Mouse (Mus musculus) heart, embryonic 13.5 days (tissue): Measurements from ENCODE around the gene Agmat. TPM values are rescaled to one million over a fixed set of nuclear protein-coding genes. Genes with fewer than 3 reads are reported as not detected.

Experiments used
- ATAC-seq: fragments of 200-750 bp; cut with Nextera tagmentation; 2 replicates; pipeline ENCODE4 v1.8.0; 2017; ENCODE audit warnings: moderate TSS enrichment; ENCODE audit not compliant: insufficient number of reproducible peaks, low FRiP score, low TSS enrichment; ENCODE audit errors: extremely low read depth
- H3K27ac ChIP-seq: fragments of 300-500 bp; sonication (generic); replicated peaks from 2 replicates; pipeline ENCODE4 v1.5.1; 2015; ENCODE audit warnings: moderate library complexity, mild to moderate bottlenecking, inconsistent platforms
- H3K27me3 ChIP-seq: fragments of 300-500 bp; sonication (generic); replicated peaks from 2 replicates; pipeline ENCODE4 v1.6.1; 2015; ENCODE audit warnings: mild to moderate bottlenecking, inconsistent platforms
- H3K36me3 ChIP-seq: fragments of 300-500 bp; sonication (generic); 2 replicates; pipeline ENCODE4 v1.6.1; 2015; ENCODE audit warnings: mild to moderate bottlenecking, inconsistent platforms
- H3K4me1 ChIP-seq: fragments of 300-500 bp; sonication (generic); 2 replicates; pipeline ENCODE4 v1.6.1; 2015; ENCODE audit warnings: inconsistent platforms
- H3K4me2 ChIP-seq: fragments of 300-500 bp; sonication (generic); 2 replicates; pipeline ENCODE4 v1.6.1; 2015; ENCODE audit warnings: inconsistent platforms, mild to moderate bottlenecking, moderate library complexity
- H3K4me3 ChIP-seq: fragments of 300-500 bp; sonication (generic); 2 replicates; pipeline ENCODE4 v1.5.1; 2015; ENCODE audit warnings: moderate library complexity, mild to moderate bottlenecking, inconsistent platforms
- H3K9ac ChIP-seq: fragments of 300-500 bp; sonication (generic); 2 replicates; pipeline ENCODE4 v1.6.1; 2015; ENCODE audit warnings: inconsistent platforms, mild to moderate bottlenecking, moderate library complexity
- H3K9me3 ChIP-seq: fragments of 300-500 bp; sonication (generic); 2 replicates; pipeline ENCODE4 v1.6.1; 2016; ENCODE audit warnings: inconsistent platforms
- WGBS: fragments of 180-500 bp; shearing (Covaris S2); methylation state at CpG from one replicate; pipeline ENCODE4 v1.1.7; 2015; ENCODE audit warnings: mixed read lengths; 5-methylcytosine and 5-hydroxymethylcytosine counted together
- polyA plus RNA-seq: library from polyadenylated mRNA; unstranded; fragments of >200 nt; fragmentation: Nextera tagmentation; extraction: Ambion mirVana; gene quantifications from 2 replicates; pipeline ENCODE4 v1.2.1, GENCODE M21; 2015

Gene Agmat
- polyA plus RNA-seq, 1 experiment from 2014 or later = 1.0 TPM

- no peak for ATAC-seq
- WGBS = 51% methylated on average over 4 of the region's 4 CpGs
- no peaks in the 10 kb centered on the region for H3K9me3 ChIP-seq
- H3K4me2 ChIP-seq = no peak overlapping the region
- no peak overlapping the region for H3K4me3 ChIP-seq
- H3K9ac ChIP-seq = no peak overlapping the region
- H3K4me1 ChIP-seq = peaks cover 15% of the 10 kb centered on the region
- H3K27ac ChIP-seq = no peak overlapping the region
- no peaks in the 10 kb centered on the region for H3K36me3 ChIP-seq
- H3K27me3 ChIP-seq = no peaks in the 10 kb centered on the region
Measured at GRCm38 (mm10) chr4:141736856-141737255, 9.6 kb upstream of the Agmat start.

DNA sequence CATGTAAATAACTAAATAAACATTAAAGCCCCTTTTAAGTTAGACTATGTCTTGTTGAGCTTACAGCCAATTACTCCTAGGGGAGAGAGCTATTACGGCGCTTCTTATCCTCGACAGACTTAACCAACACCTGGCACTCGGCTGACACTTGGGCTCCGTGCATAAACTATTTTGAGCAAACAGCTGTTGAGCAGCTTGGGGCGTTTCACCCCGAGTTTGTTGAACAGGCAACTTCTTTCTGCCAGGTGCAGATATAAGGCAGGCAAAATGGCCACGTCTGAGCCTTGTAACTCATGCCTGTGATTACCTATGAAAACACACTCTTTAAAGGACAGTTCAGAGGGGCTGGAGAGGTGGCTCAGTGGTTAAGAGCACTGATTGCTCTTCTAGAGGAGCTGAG is 8.5 kb upstream of the Agmat start:
- Histone ChIP-seq H3K9me3 (no peaks in the 10 kb centered on the region), H3K36me3 (no peaks in the 10 kb centered on the region), H3K27me3 (no peaks in the 10 kb centered on the region), H3K4me1 (peaks cover 23% of the 10 kb centered on the region), H3K9ac (no peak overlapping the region), H3K4me2 (no peak overlapping the region), H3K4me3 (no peak overlapping the region), H3K27ac (no peak overlapping the region)
- WGBS = 60% methylated on average over 8 of the region's 8 CpGs
- ATAC-seq = no peak

- Histone ChIP-seq H3K36me3 (no peaks in the 10 kb centered on the region), H3K4me2 (no peak overlapping the region), H3K9me3 (no peaks in the 10 kb centered on the region), H3K27me3 (peaks cover 5% of the 10 kb centered on the region; the same call in 1 of the 2 replicates), H3K27ac (peak overlapping the region; percentile 66), H3K4me3 (no peak overlapping the region), H3K9ac (peak overlapping the region; percentile 40; the same call in 1 of the 2 replicates), H3K4me1 (peaks cover 19% of the 10 kb centered on the region)
- ATAC-seq = peak; percentile 40; the same call in 1 of the 2 replicates
- 20% methylated on average over 9 of the region's 9 CpGs for WGBS
Measured at GRCm38 (mm10) chr4:141741856-141742255, 4.6 kb upstream of the Agmat start.

DNA sequence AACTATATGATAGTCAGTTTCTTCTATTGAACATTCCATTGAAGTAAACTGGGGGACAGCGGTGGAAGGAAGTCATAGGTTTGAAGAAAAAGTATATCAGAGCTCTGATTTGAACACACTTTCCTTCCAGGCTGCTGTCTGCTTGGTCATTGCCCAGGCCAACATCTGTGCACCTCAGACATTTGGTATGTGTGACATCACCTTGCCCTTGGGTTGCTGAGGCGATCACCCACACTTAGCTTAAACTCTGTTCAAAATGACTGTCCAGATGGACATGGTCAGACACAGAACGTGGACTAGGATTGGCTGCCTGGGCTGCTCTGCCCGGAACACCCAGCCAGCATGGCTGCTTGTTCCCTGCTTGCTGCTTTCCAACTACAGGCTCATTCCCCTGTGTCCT is 4.1 kb upstream of the Agmat start:
- Histone ChIP-seq H3K9me3 (no peaks in the 10 kb centered on the region), H3K4me3 (no peak overlapping the region), H3K36me3 (no peaks in the 10 kb centered on the region), H3K4me1 (peaks cover 20% of the 10 kb centered on the region), H3K9ac (no peak overlapping the region), H3K27ac (peak overlapping the region; percentile 66), H3K4me2 (no peak overlapping the region), H3K27me3 (peaks cover 10% of the 10 kb centered on the region; the same call in 1 of the 2 replicates)
- 74% methylated on average over 4 of the region's 4 CpGs for WGBS
- ATAC-seq = no peak

DNA sequence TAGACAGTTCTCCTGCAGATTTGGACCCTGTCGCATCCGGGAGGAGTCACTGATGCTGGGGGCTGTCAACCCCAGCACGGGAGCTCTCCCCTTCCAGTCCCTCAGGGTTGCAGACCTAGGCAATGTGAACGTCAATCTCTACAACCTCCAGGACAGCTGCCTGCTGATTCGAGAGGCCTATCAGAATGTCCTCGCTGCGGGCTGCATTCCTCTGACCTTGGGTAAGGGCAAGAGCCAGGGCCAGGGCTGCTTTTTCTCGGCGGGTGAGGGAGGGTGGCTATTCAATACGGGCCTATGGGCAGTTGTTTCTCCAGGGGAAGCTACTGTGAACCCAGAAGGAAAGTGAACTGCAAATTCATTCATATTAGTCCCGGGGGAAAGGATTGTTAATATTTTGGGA is 3.1 kb downstream of the Agmat start:
- no peak for ATAC-seq
- WGBS = 15% methylated on average over 11 of the region's 11 CpGs
- Histone ChIP-seq H3K4me2 (peak overlapping the region; percentile 25), H3K27ac (peak overlapping the region; percentile 79), H3K4me1 (peaks cover 28% of the 10 kb centered on the region), H3K27me3 (peaks cover 10% of the 10 kb centered on the region; the same call in 1 of the 2 replicates), H3K36me3 (no peaks in the 10 kb centered on the region), H3K9me3 (peaks cover 4% of the 10 kb centered on the region; the same call in 1 of the 2 replicates), H3K4me3 (no peak overlapping the region), H3K9ac (peak overlapping the region; percentile 67)

GRCm38 (mm10) chr4:141750826-141751225 is 4.4 kb downstream of the Agmat start:
- WGBS = 59% methylated on average over 3 of the region's 3 CpGs
- Histone ChIP-seq H3K27me3 (peaks cover 10% of the 10 kb centered on the region; the same call in 1 of the 2 replicates), H3K36me3 (no peaks in the 10 kb centered on the region), H3K4me1 (peaks cover 28% of the 10 kb centered on the region), H3K27ac (peak overlapping the region; percentile 61), H3K9me3 (peaks cover 5% of the 10 kb centered on the region; the same call in 1 of the 2 replicates), H3K4me2 (no peak overlapping the region), H3K4me3 (no peak overlapping the region), H3K9ac (no peak overlapping the region)
- ATAC-seq = no peak

GRCm38 (mm10) chr4:141751419-141752075 is 5.1 kb downstream of the Agmat start:
- Histone ChIP-seq H3K4me3 (no peak overlapping the region), H3K27ac (peak overlapping the region; percentile 61), H3K4me2 (peak overlapping the region; percentile 28), H3K27me3 (peaks cover 8% of the 10 kb centered on the region; the same call in 1 of the 2 replicates), H3K9me3 (peaks cover 5% of the 10 kb centered on the region; the same call in 1 of the 2 replicates), H3K9ac (peak overlapping the region; percentile 25; the same call in 1 of the 2 replicates), H3K36me3 (no peaks in the 10 kb centered on the region), H3K4me1 (peaks cover 27% of the 10 kb centered on the region)
- ATAC-seq = no peak; the same call in 1 of the 2 replicates
- WGBS = 21% methylated on average over 4 of the region's 4 CpGs

- Histone ChIP-seq H3K4me1 (peaks cover 22% of the 10 kb centered on the region), H3K4me3 (no peak overlapping the region), H3K36me3 (no peaks in the 10 kb centered on the region), H3K9me3 (peaks cover 5% of the 10 kb centered on the region; the same call in 1 of the 2 replicates), H3K27me3 (peaks cover 3% of the 10 kb centered on the region; the same call in 1 of the 2 replicates), H3K9ac (peak overlapping the region; percentile 25; the same call in 1 of the 2 replicates), H3K4me2 (0 out of 2 replicates have a peak overlapping the region, but pooled peaks have one; percentile 28), H3K27ac (peak overlapping the region; percentile 61)
- peak; percentile 53 for ATAC-seq
- 4% methylated on average over 4 of the region's 4 CpGs for WGBS
Measured at GRCm38 (mm10) chr4:141752076-141752421, 5.6 kb downstream of the Agmat start.

- Histone ChIP-seq H3K9me3 (peaks cover 5% of the 10 kb centered on the region; the same call in 1 of the 2 replicates), H3K4me3 (no peak overlapping the region), H3K27me3 (no peaks in the 10 kb centered on the region), H3K9ac (no peak overlapping the region), H3K36me3 (no peaks in the 10 kb centered on the region), H3K4me2 (no peak overlapping the region), H3K27ac (no peak overlapping the region), H3K4me1 (peaks cover 23% of the 10 kb centered on the region)
- WGBS = 84% methylated on average over 19 of the region's 19 CpGs
- no peak for ATAC-seq
Measured at GRCm38 (mm10) chr4:141755375-141755930, 9.0 kb downstream of the Agmat start.

DNA sequence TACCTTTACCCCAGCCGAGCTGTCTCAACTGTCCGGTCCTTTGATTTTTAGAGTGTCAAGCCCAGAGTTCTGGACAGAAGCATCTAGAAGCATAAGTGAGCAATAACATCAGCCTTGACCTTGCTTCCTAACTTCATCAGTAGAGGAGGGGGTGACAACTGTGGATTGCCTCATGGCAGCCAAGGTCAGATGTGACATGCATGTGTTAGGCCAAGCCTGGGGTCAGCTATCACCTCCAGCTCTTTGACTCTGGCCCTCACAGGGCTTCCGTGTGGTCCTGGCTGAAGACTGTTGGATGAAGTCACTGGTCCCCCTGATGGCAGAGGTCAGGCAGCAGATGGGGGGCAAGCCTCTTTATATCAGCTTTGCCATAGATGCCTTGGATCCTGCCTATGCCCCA is 10.7 kb downstream of the Agmat start:
- Histone ChIP-seq H3K4me2 (no peak overlapping the region), H3K4me1 (peaks cover 11% of the 10 kb centered on the region), H3K27me3 (no peaks in the 10 kb centered on the region), H3K4me3 (no peak overlapping the region), H3K27ac (no peak overlapping the region), H3K9me3 (peaks cover 5% of the 10 kb centered on the region; the same call in 1 of the 2 replicates), H3K36me3 (peaks cover 14% of the 10 kb centered on the region), H3K9ac (no peak overlapping the region)
- 81% methylated on average over 3 of the region's 3 CpGs for WGBS
- no peak for ATAC-seq

GRCm38 (mm10) chr4:141758874-141759542 is 12.5 kb downstream of the Agmat start:
- peaks cover 33% of the 10 kb centered on the region for H3K36me3 ChIP-seq
- WGBS = 43% methylated on average over 6 of the region's 6 CpGs
- H3K4me3 ChIP-seq = no peak overlapping the region
- no peak overlapping the region for H3K27ac ChIP-seq
- no peaks in the 10 kb centered on the region for H3K27me3 ChIP-seq
- peaks cover 5% of the 10 kb centered on the region; the same call in 1 of the 2 replicates for H3K9me3 ChIP-seq
- ATAC-seq = no peak
- H3K9ac ChIP-seq = no peak overlapping the region
- H3K4me1 ChIP-seq = peaks cover 10% of the 10 kb centered on the region; the same call in 1 of the 2 replicates
- H3K4me2 ChIP-seq = no peak overlapping the region
